Mouse (Mus musculus) MEL (cell line): ENCODE measurements around the gene Cd180. TPM values are rescaled to one million over a fixed set of nuclear protein-coding genes. Genes with fewer than 3 reads are reported as not detected.

Source experiments
- DNase-seq: peaks from one replicate; pipeline ENCODE4 v3.0.0; 2011; ENCODE audit warnings: low read depth, low spot score
- H3K27ac ChIP-seq: 2 replicates; pipeline ENCODE4 v1.5.1; 2012; ENCODE audit warnings: low read depth, mild to moderate bottlenecking, control low read depth, low read length, moderate library complexity; ENCODE audit not compliant: control insufficient read depth
- H3K27me3 ChIP-seq, 2 experiments: fragments of 150-350 bp in 1 of 2; sonication (generic) in 1 of 2; 2 replicates each; pipeline ENCODE4 v1.6.1; 2012; ENCODE audit warnings: low read length in 2 of 2, mild to moderate bottlenecking in 2 of 2, improper control_type of control experiment in 1 of 2, moderate library complexity in 1 of 2; ENCODE audit not compliant: insufficient read depth in 2 of 2, control insufficient read depth in 1 of 2
- H3K36me3 ChIP-seq, 2 experiments: 2 replicates each; pipeline ENCODE4 v1.6.1; 2012 to 2014; ENCODE audit warnings: low read length in 2 of 2, improper control_type of control experiment in 1 of 2, inconsistent platforms in 1 of 2, mild to moderate bottlenecking in 1 of 2; ENCODE audit not compliant: insufficient read depth in 2 of 2, control insufficient read depth in 1 of 2
- H3K4me1 ChIP-seq, 2 experiments: fragments of 150-350 bp in 1 of 2; sonication (generic) in 1 of 2; 2 replicates each; pipeline ENCODE4 v1.6.1; 2012; ENCODE audit warnings: low read length in 2 of 2, improper control_type of control experiment in 1 of 2, mild to moderate bottlenecking in 1 of 2; ENCODE audit not compliant: insufficient read depth in 2 of 2, control insufficient read depth in 1 of 2
- H3K4me3 ChIP-seq, 2 experiments: fragments of 150-350 bp in 1 of 2; sonication (generic) in 1 of 2; 2 replicates each; pipeline ENCODE4 v1.5.1; 2012; ENCODE audit warnings: low read depth in 2 of 2, low read length in 2 of 2, mild to moderate bottlenecking in 2 of 2, moderate library complexity in 2 of 2, control low read depth in 1 of 2, improper control_type of control experiment in 1 of 2; ENCODE audit not compliant: control insufficient read depth in 1 of 2, insufficient read depth in 1 of 2
- H3K79me2 ChIP-seq: 2 replicates; pipeline ENCODE4 v1.6.1; 2012; ENCODE audit warnings: mild to moderate bottlenecking, low read length, moderate library complexity; ENCODE audit not compliant: control insufficient read depth, poor library complexity, insufficient read depth
- H3K9ac ChIP-seq: 2 replicates; pipeline ENCODE4 v1.6.1; 2012; ENCODE audit warnings: low read depth, mild to moderate bottlenecking, control low read depth, low read length, moderate library complexity; ENCODE audit not compliant: control insufficient read depth, poor library complexity, severe bottlenecking
- H3K9me3 ChIP-seq: fragments of 150-350 bp; sonication (generic); replicated peaks from 2 replicates; pipeline ENCODE4 v1.6.1; 2012; ENCODE audit warnings: mild to moderate bottlenecking, low read length, improper control_type of control experiment, moderate library complexity; ENCODE audit not compliant: insufficient read depth
- CHD2 ChIP-seq: IDR thresholded peaks from 2 replicates; pipeline ENCODE4 v1.6.1; 2011; ENCODE audit warnings: low read length, improper control_type of control experiment
- CTCF ChIP-seq, 3 experiments: IDR thresholded peaks in 2 of 3; conservative IDR thresholded peaks in 1 of 3; 2 replicates each; pipeline ENCODE4 v1.5.1; 2011 to 2012; ENCODE audit warnings: low read length in 3 of 3, low read depth in 2 of 3, mild to moderate bottlenecking in 2 of 3, improper control_type of control experiment in 1 of 3, inconsistent platforms in 1 of 3, mixed read lengths in 1 of 3, moderate library complexity in 1 of 3; ENCODE audit not compliant: control insufficient read depth in 1 of 3, insufficient read depth in 1 of 3, poor library complexity in 1 of 3, severe bottlenecking in 1 of 3
- E2F4 ChIP-seq: IDR thresholded peaks from 2 replicates; pipeline ENCODE4 v1.6.1; 2011; ENCODE audit warnings: low read depth, low read length, improper control_type of control experiment, borderline replicate concordance
- ELF1 ChIP-seq: IDR thresholded peaks from 2 replicates; pipeline ENCODE4 v1.6.1; 2014; ENCODE audit warnings: low read depth, mild to moderate bottlenecking, inconsistent platforms, low read length, improper control_type of control experiment, moderate library complexity
- EP300 ChIP-seq, 2 experiments: IDR thresholded peaks; 2 replicates each; pipeline ENCODE4 v1.6.1; 2011; ENCODE audit warnings: improper control_type of control experiment in 2 of 2, low read length in 2 of 2, low read depth in 1 of 2, mild to moderate bottlenecking in 1 of 2
- GABPA ChIP-seq: IDR thresholded peaks from 2 replicates; pipeline ENCODE4 v1.6.1; 2012; ENCODE audit warnings: low read depth, mild to moderate bottlenecking, inconsistent platforms, low read length, improper control_type of control experiment, moderate library complexity
- HCFC1 ChIP-seq: IDR thresholded peaks from 2 replicates; pipeline ENCODE4 v1.6.1; 2012; ENCODE audit warnings: low read depth, mild to moderate bottlenecking, inconsistent platforms, low read length, improper control_type of control experiment, moderate library complexity
- JUND ChIP-seq: IDR thresholded peaks from 2 replicates; pipeline ENCODE4 v1.6.1; 2011; ENCODE audit warnings: low read depth, mild to moderate bottlenecking, improper control_type of control experiment, low read length
- KAT2A ChIP-seq: conservative IDR thresholded peaks from 2 replicates; pipeline ENCODE4 v1.6.1; 2012; ENCODE audit warnings: low read depth, low read length, improper control_type of control experiment, inconsistent platforms
- MAX ChIP-seq: IDR thresholded peaks from 2 replicates; pipeline ENCODE4 v1.6.1; 2011; ENCODE audit warnings: low read length, improper control_type of control experiment
- MXI1 ChIP-seq: IDR thresholded peaks from 2 replicates; pipeline ENCODE4 v1.6.1; 2011; ENCODE audit warnings: mild to moderate bottlenecking, low read depth, low read length, improper control_type of control experiment
- NELFE ChIP-seq: IDR thresholded peaks from 2 replicates; pipeline ENCODE4 v1.6.1; 2011; ENCODE audit warnings: low read depth, low read length, improper control_type of control experiment
- POLR2AphosphoS2 ChIP-seq: IDR thresholded peaks from 2 replicates; pipeline ENCODE4 v1.6.1; 2011; ENCODE audit warnings: low read length, improper control_type of control experiment
- POLR2AphosphoS5 ChIP-seq: IDR thresholded peaks from 2 replicates; pipeline ENCODE4 v1.6.1; 2012; ENCODE audit warnings: low read depth, borderline replicate concordance, mild to moderate bottlenecking, inconsistent platforms, low read length, moderate library complexity, mixed read lengths
- RAD21 ChIP-seq: IDR thresholded peaks from 2 replicates; pipeline ENCODE4 v1.6.1; 2011; ENCODE audit warnings: mild to moderate bottlenecking, low read depth, low read length, improper control_type of control experiment
- SMC3 ChIP-seq: IDR thresholded peaks from 2 replicates; pipeline ENCODE4 v1.6.1; 2011; ENCODE audit warnings: low read depth, low read length, improper control_type of control experiment
- TAL1 ChIP-seq: IDR thresholded peaks from 2 replicates; pipeline ENCODE4 v1.6.1; 2012; ENCODE audit warnings: mild to moderate bottlenecking, inconsistent platforms, low read length, moderate library complexity, mixed read lengths
- TBP ChIP-seq: IDR thresholded peaks from 2 replicates; pipeline ENCODE4 v1.8.0; 2011; ENCODE audit warnings: low read depth, low read length, improper control_type of control experiment
- ZC3H11A ChIP-seq: IDR thresholded peaks from 2 replicates; pipeline ENCODE4 v1.6.1; 2012; ENCODE audit warnings: low read depth, mild to moderate bottlenecking, inconsistent platforms, low read length, improper control_type of control experiment
- ZKSCAN1 ChIP-seq: IDR thresholded peaks from 2 replicates; pipeline ENCODE4 v1.6.1; 2012; ENCODE audit warnings: low read depth, mild to moderate bottlenecking, inconsistent platforms, low read length, improper control_type of control experiment, moderate library complexity
- ZMIZ1 ChIP-seq: IDR thresholded peaks from 2 replicates; pipeline ENCODE4 v1.6.1; 2012; ENCODE audit warnings: low read depth, mild to moderate bottlenecking, inconsistent platforms, low read length, improper control_type of control experiment, moderate library complexity
- ZNF384 ChIP-seq: IDR thresholded peaks from 2 replicates; pipeline ENCODE4 v1.6.1; 2012; ENCODE audit warnings: low read depth, mild to moderate bottlenecking, inconsistent platforms, low read length, improper control_type of control experiment
- polyA plus RNA-seq, 2 experiments: library from polyadenylated mRNA; stranded (reverse) in 1 of 2; unstranded in 1 of 2; fragments of >175 nt in 1 of 2; fragments of >200 nt in 1 of 2; gene quantifications; 2 replicates each; pipeline versions ENCODE4 v1.2.1 to v1.2.4; 2012; ENCODE audit warnings: low replicate concordance in 2 of 2, low read depth in 1 of 2; ENCODE audit not compliant: insufficient read length in 2 of 2, insufficient read depth in 1 of 2, missing spikeins in 1 of 2
- total RNA-seq: library from RNA; depleted of rRNA; stranded (reverse); fragments of 300-350 nt; gene quantifications from 2 replicates; pipeline ENCODE4 v1.2.3, GENCODE M21; 2012

Gene Cd180
- total and polyA plus RNA-seq, 3 experiments: 0.12 to 1.8 TPM; not detected in 1

DNA sequence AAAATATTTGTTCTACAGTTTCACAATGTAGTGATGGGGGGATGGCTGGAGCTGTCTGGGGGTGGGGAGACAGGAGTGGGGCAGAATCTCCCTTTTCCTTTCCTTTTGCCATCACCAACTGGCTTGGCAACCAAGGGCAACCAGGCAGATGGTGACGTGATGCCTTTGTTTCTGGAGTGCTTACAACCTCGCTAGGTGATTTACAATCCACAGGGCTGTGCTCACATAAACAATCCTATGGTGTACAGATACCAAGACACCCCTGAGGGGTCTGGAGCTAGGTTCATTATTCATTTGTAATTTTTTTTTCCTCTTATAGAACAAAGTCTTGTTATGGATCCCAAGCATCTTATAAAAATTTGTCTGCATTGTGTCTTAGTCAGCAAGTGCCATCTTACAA, 39.7 kb downstream of the Cd180 start:
- H3K27ac ChIP-seq: no peak overlapping the region
- H3K4me1 ChIP-seq: peaks cover 6 to 7% of the 10 kb centered on the region in 2 experiments
- TF ChIP-seq E2F4: no peak
- TF ChIP-seq HCFC1: no peak
- no peak for TF ChIP-seq MAX
- no peak for TF ChIP-seq SMC3
- no peak for TF ChIP-seq MXI1
- TF ChIP-seq ELF1: no peak
- no peak for TF ChIP-seq EP300 (IDR thresholded peaks at IDR 0.05; ENCODE audit: low read depth in 1 of 2, low read length in 2 of 2)
- no peak for TF ChIP-seq ZKSCAN1
- TF ChIP-seq TAL1: no peak
- no peak for TF ChIP-seq ZNF384
- no peak for TF ChIP-seq CHD2
- TF ChIP-seq ZC3H11A: no peak
- no peak for TF ChIP-seq ZMIZ1
- TF ChIP-seq GABPA: no peak
- TF ChIP-seq KAT2A: no peak
- no peak for TF ChIP-seq JUND
- no peaks in the 10 kb centered on the region for H3K79me2 ChIP-seq
- peaks cover 0 to 8% of the 10 kb centered on the region in 2 experiments; a peak in 2 of 4 replicates for H3K36me3 ChIP-seq
- H3K9ac ChIP-seq: no peak overlapping the region
- no peak overlapping the region for H3K4me3 ChIP-seq
- H3K27me3 ChIP-seq: no peaks in the 10 kb centered on the region
- no peaks in the 10 kb centered on the region for H3K9me3 ChIP-seq
- DNase-seq: no peak

DNA sequence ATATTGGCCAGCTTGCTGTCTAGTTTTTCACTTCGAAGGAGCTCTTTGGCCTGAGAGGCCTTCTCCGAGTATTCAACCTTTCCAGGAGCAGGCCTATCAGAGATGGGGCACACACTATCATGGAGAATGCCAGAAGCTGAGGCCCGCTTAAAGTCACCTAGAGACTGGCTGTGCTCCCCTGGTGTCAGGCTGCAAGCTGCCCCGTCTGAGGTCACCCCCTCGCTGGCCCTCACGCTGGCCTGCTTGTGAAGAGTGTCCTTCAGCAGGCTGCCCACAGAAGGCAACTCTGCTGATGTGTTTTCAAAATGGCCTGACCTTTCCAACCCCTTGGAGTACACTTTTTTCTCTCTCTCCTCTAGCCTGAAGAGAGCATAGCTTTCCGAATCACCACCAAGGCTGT, 44.5 kb downstream of the Cd180 start:
- Histone ChIP-seq H3K36me3 (peaks cover 0 to 18% of the 10 kb centered on the region in 2 experiments; a peak in 2 of 4 replicates), H3K27ac (no peak overlapping the region), H3K9me3 (no peaks in the 10 kb centered on the region), H3K27me3 (no peaks in the 10 kb centered on the region), H3K4me3 (no peak overlapping the region), H3K79me2 (no peaks in the 10 kb centered on the region), H3K4me1 (peaks cover 9 to 21% of the 10 kb centered on the region in 2 experiments), H3K9ac (no peak overlapping the region)
- no peak for DNase-seq
- no peak for TF ChIP-seq MAX
- no peak for TF ChIP-seq HCFC1
- no peak for TF ChIP-seq EP300 (IDR thresholded peaks at IDR 0.05; ENCODE audit: low read depth in 1 of 2, low read length in 2 of 2)
- TF ChIP-seq E2F4: no peak
- no peak for TF ChIP-seq POLR2AphosphoS2
- TF ChIP-seq CHD2: no peak
- no peak for TF ChIP-seq TBP
- TF ChIP-seq TAL1: no peak
- no peak for TF ChIP-seq CTCF (IDR thresholded peaks at IDR 0.05 in 2 of 3, conservative IDR thresholded peaks at IDR 0.05 in 1 of 3; ENCODE audit: control insufficient read depth in 1 of 3, insufficient read depth in 1 of 3, low read depth in 2 of 3, low read length in 3 of 3, poor library complexity in 1 of 3, severe bottlenecking in 1 of 3)
- no peak for TF ChIP-seq NELFE
- TF ChIP-seq POLR2AphosphoS5: no peak
- TF ChIP-seq ZNF384: no peak
- no peak for TF ChIP-seq ELF1
- TF ChIP-seq RAD21: no peak
- TF ChIP-seq KAT2A: no peak
